Mouse (Mus musculus) testis, adult 2 months (tissue): ENCODE data around the gene Wdr95. TPM values are rescaled to one million over a fixed set of nuclear protein-coding genes. Genes with fewer than 3 reads are reported as not detected.

Experiments used
- H3K27ac ChIP-seq: fragments of 200-500 bp; 2 replicates; pipeline ENCODE4 v1.5.1; 2012; ENCODE audit warnings: low read depth, low read length; ENCODE audit not compliant: control insufficient read depth, insufficient read depth
- H3K27me3 ChIP-seq: fragments of 200-500 bp; 2 replicates; pipeline ENCODE4 v1.6.1; 2012; ENCODE audit warnings: mild to moderate bottlenecking, low read length, moderate library complexity; ENCODE audit not compliant: control insufficient read depth, insufficient read depth
- H3K36me3 ChIP-seq: fragments of 200-500 bp; 2 replicates; pipeline ENCODE4 v1.6.1; 2012; ENCODE audit warnings: mild to moderate bottlenecking, low read length; ENCODE audit not compliant: control insufficient read depth, insufficient read depth
- H3K4me1 ChIP-seq: fragments of 200-500 bp; 2 replicates; pipeline ENCODE4 v1.6.1; 2012; ENCODE audit warnings: low read length; ENCODE audit not compliant: control insufficient read depth, insufficient read depth
- H3K4me3 ChIP-seq: fragments of 200-500 bp; 2 replicates; pipeline ENCODE4 v1.5.1; 2012; ENCODE audit warnings: low read depth, mild to moderate bottlenecking, low read length, moderate library complexity, mixed read lengths; ENCODE audit not compliant: control insufficient read depth
- CTCF ChIP-seq: fragments of 200-500 bp; IDR thresholded peaks from 2 replicates; pipeline ENCODE4 v1.5.1; 2012; ENCODE audit warnings: low read depth, mild to moderate bottlenecking, inconsistent platforms, low read length, moderate library complexity; ENCODE audit not compliant: control insufficient read depth, insufficient read depth, insufficient replicate concordance
- POLR2A ChIP-seq: fragments of 200-500 bp; IDR thresholded peaks from 2 replicates; pipeline ENCODE4 v1.6.1; 2012; ENCODE audit warnings: low read depth, mild to moderate bottlenecking, inconsistent platforms, low read length, moderate library complexity; ENCODE audit not compliant: control insufficient read depth
- polyA plus RNA-seq: library from polyadenylated mRNA; depleted of rRNA; stranded (reverse); fragments of >200 nt; gene quantifications from 2 replicates; pipeline ENCODE4 v1.2.3, GENCODE M21; 2012

Gene Wdr95
- polyA plus RNA-seq, 1 experiment = 18.4 TPM

DNA sequence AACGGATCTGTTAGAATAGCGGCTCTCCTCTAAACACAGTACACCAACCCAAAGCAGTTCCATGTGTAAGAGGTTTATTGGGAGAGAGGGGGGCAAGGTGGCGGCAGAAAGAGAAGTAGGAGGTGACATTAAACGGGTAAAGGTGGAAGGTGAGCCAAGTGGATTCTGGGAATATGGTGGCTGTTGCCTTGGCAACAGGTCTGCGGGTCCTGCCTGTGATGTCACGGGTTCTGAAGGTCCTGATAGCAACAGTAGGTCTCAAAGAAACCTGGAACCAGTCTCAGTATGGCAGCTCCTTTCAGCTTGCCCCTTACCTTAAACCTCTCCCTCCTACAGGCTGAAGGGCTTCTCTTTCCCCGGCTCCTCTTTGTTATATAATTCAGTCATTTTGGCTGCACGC is 25.9 kb downstream of the Wdr95 start:
- peaks cover 5% of the 10 kb centered on the region for H3K4me1 ChIP-seq
- no peak overlapping the region; the same call in 1 of the 2 replicates for H3K4me3 ChIP-seq
- H3K36me3 ChIP-seq = no peaks in the 10 kb centered on the region
- TF ChIP-seq CTCF (no peak), POLR2A (no peak)
- no peak overlapping the region for H3K27ac ChIP-seq
- H3K27me3 ChIP-seq = no peaks in the 10 kb centered on the region

DNA sequence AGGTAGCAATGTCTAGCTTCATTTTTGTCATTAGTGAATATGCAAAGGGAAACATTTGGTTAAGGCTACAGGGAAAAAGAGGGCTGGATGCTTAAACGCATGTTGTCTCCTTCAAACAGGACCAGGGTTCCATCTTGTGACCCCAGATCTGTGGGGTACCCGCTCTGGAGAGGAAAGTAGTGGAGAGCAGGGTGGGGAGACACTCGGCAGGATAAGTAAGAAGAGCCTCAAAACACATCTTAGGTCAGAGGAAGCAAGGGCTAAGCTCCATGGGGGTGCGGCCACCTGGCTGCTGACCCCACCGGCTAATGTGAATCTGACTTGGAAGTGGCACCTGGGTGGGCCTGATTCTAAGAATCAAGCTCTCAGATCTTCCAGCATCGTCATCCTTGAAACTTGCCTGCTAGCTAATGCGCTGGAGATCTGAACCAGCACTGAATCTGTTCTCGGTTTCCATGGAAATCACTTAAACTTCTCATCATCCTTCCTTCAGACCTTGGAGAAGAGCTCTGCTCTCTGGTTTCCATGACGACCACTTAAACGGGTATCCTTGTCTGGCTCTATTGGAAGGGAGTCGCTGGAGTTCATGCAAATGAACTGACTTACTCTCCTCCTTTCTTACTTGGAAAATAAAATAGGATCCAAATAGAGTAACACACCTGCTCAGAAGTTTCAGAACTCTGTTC is 32.6 kb downstream of the Wdr95 start:
- TF ChIP-seq CTCF = no peak
- TF ChIP-seq POLR2A = no peak
- H3K4me1 ChIP-seq = no peaks in the 10 kb centered on the region
- H3K27ac ChIP-seq = no peak overlapping the region
- no peaks in the 10 kb centered on the region for H3K27me3 ChIP-seq
- no peak overlapping the region for H3K4me3 ChIP-seq
- no peaks in the 10 kb centered on the region for H3K36me3 ChIP-seq

- H3K36me3 ChIP-seq = no peaks in the 10 kb centered on the region
- no peaks in the 10 kb centered on the region for H3K4me1 ChIP-seq
- no peak overlapping the region for H3K4me3 ChIP-seq
- TF ChIP-seq POLR2A (no peak), CTCF (no peak)
- no peaks in the 10 kb centered on the region for H3K27me3 ChIP-seq
- H3K27ac ChIP-seq = no peak overlapping the region
Observed at GRCm38 (mm10) chr5:149566026-149566425, 37.5 kb downstream of the Wdr95 start.

GRCm38 (mm10) chr5:149566957-149567356 is 38.5 kb downstream of the Wdr95 start:
- TF ChIP-seq POLR2A (no peak), CTCF (no peak)
- no peak overlapping the region for H3K4me3 ChIP-seq
- no peak overlapping the region for H3K27ac ChIP-seq
- H3K27me3 ChIP-seq = no peaks in the 10 kb centered on the region
- H3K4me1 ChIP-seq = no peaks in the 10 kb centered on the region
- H3K36me3 ChIP-seq = no peaks in the 10 kb centered on the region

DNA sequence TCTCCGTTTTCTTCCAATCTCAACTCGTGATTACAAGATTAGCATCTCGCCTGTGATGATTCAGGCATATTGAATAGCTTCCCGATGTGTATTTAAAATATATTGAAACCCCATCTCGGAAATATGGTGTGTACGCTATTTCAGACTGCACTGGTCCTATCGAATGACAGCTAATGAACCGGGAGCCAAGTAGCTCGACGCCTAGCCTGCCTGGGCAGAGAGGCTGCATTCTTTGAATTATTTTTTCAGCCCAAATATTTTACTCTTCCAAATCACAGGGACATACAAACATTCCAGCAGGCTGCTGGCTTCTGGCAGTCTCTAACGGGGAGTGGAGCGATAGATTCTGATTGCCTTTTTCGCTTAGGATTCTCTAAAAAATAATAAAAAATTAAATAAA is 40.5 kb downstream of the Wdr95 start:
- H3K4me1 ChIP-seq = no peaks in the 10 kb centered on the region
- H3K4me3 ChIP-seq = no peak overlapping the region
- TF ChIP-seq CTCF (no peak), POLR2A (no peak)
- no peak overlapping the region for H3K27ac ChIP-seq
- no peaks in the 10 kb centered on the region for H3K27me3 ChIP-seq
- no peaks in the 10 kb centered on the region for H3K36me3 ChIP-seq

- no peaks in the 10 kb centered on the region for H3K27me3 ChIP-seq
- no peaks in the 10 kb centered on the region for H3K4me1 ChIP-seq
- H3K4me3 ChIP-seq = no peak overlapping the region
- TF ChIP-seq POLR2A (no peak), CTCF (no peak)
- H3K36me3 ChIP-seq = no peaks in the 10 kb centered on the region
- no peak overlapping the region for H3K27ac ChIP-seq
Observed at GRCm38 (mm10) chr5:149576977-149577376, 48.5 kb downstream of the Wdr95 start.

- Histone ChIP-seq H3K4me1 (no peaks in the 10 kb centered on the region), H3K36me3 (no peaks in the 10 kb centered on the region), H3K27me3 (no peaks in the 10 kb centered on the region), H3K4me3 (no peak overlapping the region), H3K27ac (no peak overlapping the region)
- TF ChIP-seq CTCF (no peak), POLR2A (no peak)
Observed at GRCm38 (mm10) chr5:149577449-149577848, 49.0 kb downstream of the Wdr95 start.
